Mouse (Mus musculus): ENCODE results near the gene BC049715. TPM values are rescaled to one million over a fixed set of nuclear protein-coding genes. Genes with fewer than 3 reads are reported as not detected.

Gene BC049715
- polyA plus RNA-seq, 1 experiment from 2014 or later, result 2.5 TPM

- H3K4me3 ChIP-seq, result no peak overlapping the region
- no peaks in the 10 kb centered on the region for H3K27me3 ChIP-seq
- peaks cover 18% of the 10 kb centered on the region for H3K4me1 ChIP-seq
- no peak overlapping the region for H3K9ac ChIP-seq
- WGBS, result 90% methylated on average over 10 of the region's 10 CpGs
- H3K27ac ChIP-seq, result no peak overlapping the region
- peaks cover 43% of the 10 kb centered on the region for H3K36me3 ChIP-seq
- ATAC-seq (ENCODE audit: low FRiP score), result no peak
- H3K4me2 ChIP-seq (replicated peaks), result no peak overlapping the region
- no peaks in the 10 kb centered on the region for H3K9me3 ChIP-seq (replicated peaks)
These were observed 16.2 kb upstream of the BC049715 start for GRCm38 (mm10) chr6:136811196-136811595.

- H3K4me1 ChIP-seq, result peaks cover 14% of the 10 kb centered on the region
- ATAC-seq (ENCODE audit: low FRiP score), result no peak
- H3K36me3 ChIP-seq, result peaks cover 62% of the 10 kb centered on the region
- H3K4me2 ChIP-seq (replicated peaks), result no peak overlapping the region
- H3K9ac ChIP-seq, result no peak overlapping the region
- no peak overlapping the region for H3K27ac ChIP-seq
- no peak overlapping the region for H3K4me3 ChIP-seq
- no peaks in the 10 kb centered on the region for H3K9me3 ChIP-seq (replicated peaks)
- WGBS, result 48% methylated on average over 4 of the region's 4 CpGs
- no peaks in the 10 kb centered on the region for H3K27me3 ChIP-seq
These were observed 14.3 kb upstream of the BC049715 start for GRCm38 (mm10) chr6:136813117-136813516.

GRCm38 (mm10) chr6:136815381-136815780, 12.0 kb upstream of the BC049715 start:
- Histone ChIP-seq H3K27me3 (no peaks in the 10 kb centered on the region), H3K9me3 (replicated peaks) (no peaks in the 10 kb centered on the region), H3K27ac (no peak overlapping the region), H3K36me3 (peaks cover 83% of the 10 kb centered on the region), H3K4me3 (no peak overlapping the region), H3K9ac (no peak overlapping the region), H3K4me1 (no peaks in the 10 kb centered on the region), H3K4me2 (replicated peaks) (no peak overlapping the region)
- no peak for ATAC-seq (ENCODE audit: low FRiP score)
- WGBS, result 97% methylated on average over 7 of the region's 7 CpGs

- Histone ChIP-seq H3K36me3 (peaks cover 91% of the 10 kb centered on the region), H3K9ac (no peak overlapping the region), H3K9me3 (replicated peaks) (no peaks in the 10 kb centered on the region), H3K4me2 (replicated peaks) (no peak overlapping the region), H3K27me3 (no peaks in the 10 kb centered on the region), H3K4me1 (no peaks in the 10 kb centered on the region), H3K4me3 (no peak overlapping the region), H3K27ac (no peak overlapping the region)
- WGBS, result 97% methylated on average over 21 of the region's 21 CpGs
- no peak for ATAC-seq (ENCODE audit: low FRiP score)
These were observed 10.6 kb upstream of the BC049715 start for GRCm38 (mm10) chr6:136816826-136817225.

DNA sequence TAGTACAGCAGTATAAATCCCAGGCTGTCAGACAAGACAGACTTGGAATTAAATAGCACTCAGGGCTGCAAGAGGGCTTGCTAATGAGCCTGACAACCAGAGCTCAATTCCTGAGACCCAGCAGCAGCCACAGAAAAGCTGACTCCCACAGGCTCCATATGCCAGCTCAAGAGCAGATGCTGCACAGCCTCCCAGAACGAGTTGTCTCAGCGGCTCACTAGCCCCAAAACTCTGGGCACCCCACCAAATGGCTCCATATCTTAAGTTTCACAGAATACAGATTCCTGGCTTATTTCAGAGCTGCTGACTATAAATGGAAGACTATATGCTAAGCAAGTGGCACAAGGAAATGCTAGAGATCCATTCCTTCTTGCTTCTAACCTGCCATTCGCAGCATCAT, 9.9 kb upstream of the BC049715 start:
- ATAC-seq (ENCODE audit: low FRiP score), result no peak

GRCm38 (mm10) chr6:136820381-136820780, 7.0 kb upstream of the BC049715 start:
- no peak overlapping the region for H3K4me3 ChIP-seq
- peaks cover 90% of the 10 kb centered on the region for H3K36me3 ChIP-seq
- no peaks in the 10 kb centered on the region for H3K27me3 ChIP-seq
- H3K9ac ChIP-seq, result no peak overlapping the region
- H3K9me3 ChIP-seq (replicated peaks), result no peaks in the 10 kb centered on the region
- no peak overlapping the region for H3K4me2 ChIP-seq (replicated peaks)
- no peaks in the 10 kb centered on the region for H3K4me1 ChIP-seq
- 95% methylated on average over 21 of the region's 21 CpGs for WGBS
- H3K27ac ChIP-seq, result no peak overlapping the region
- ATAC-seq (ENCODE audit: low FRiP score), result no peak

More for the DNA sequence above, 9.9 kb upstream of the BC049715 start:
- Histone ChIP-seq H3K9ac (no peak overlapping the region), H3K36me3 (peaks cover 92% of the 10 kb centered on the region), H3K4me1 (no peaks in the 10 kb centered on the region), H3K4me3 (no peak overlapping the region), H3K27ac (no peak overlapping the region), H3K4me2 (replicated peaks) (no peak overlapping the region), H3K9me3 (replicated peaks) (no peaks in the 10 kb centered on the region), H3K27me3 (no peaks in the 10 kb centered on the region)
- 96% methylated on average over 3 of the region's 3 CpGs for WGBS

- Histone ChIP-seq H3K4me2 (replicated peaks) (no peak overlapping the region), H3K36me3 (peaks cover 84% of the 10 kb centered on the region), H3K4me1 (no peaks in the 10 kb centered on the region), H3K9ac (no peak overlapping the region), H3K27me3 (no peaks in the 10 kb centered on the region), H3K4me3 (no peak overlapping the region), H3K27ac (no peak overlapping the region), H3K9me3 (replicated peaks) (no peaks in the 10 kb centered on the region)
- 94% methylated on average over 18 of the region's 18 CpGs for WGBS
- ATAC-seq (ENCODE audit: low FRiP score), result no peak
These were observed 6.3 kb upstream of the BC049715 start for GRCm38 (mm10) chr6:136821086-136821485.

GRCm38 (mm10) chr6:136824987-136825386, 2.4 kb upstream of the BC049715 start:
- Histone ChIP-seq H3K4me2 (replicated peaks) (no peak overlapping the region), H3K36me3 (peaks cover 48% of the 10 kb centered on the region), H3K27ac (no peak overlapping the region), H3K4me1 (peaks cover 9% of the 10 kb centered on the region), H3K4me3 (no peak overlapping the region), H3K9ac (no peak overlapping the region), H3K27me3 (no peaks in the 10 kb centered on the region), H3K9me3 (replicated peaks) (no peaks in the 10 kb centered on the region)
- no peak for ATAC-seq (ENCODE audit: low FRiP score)
- WGBS, result 97% methylated on average over 8 of the region's 8 CpGs

DNA sequence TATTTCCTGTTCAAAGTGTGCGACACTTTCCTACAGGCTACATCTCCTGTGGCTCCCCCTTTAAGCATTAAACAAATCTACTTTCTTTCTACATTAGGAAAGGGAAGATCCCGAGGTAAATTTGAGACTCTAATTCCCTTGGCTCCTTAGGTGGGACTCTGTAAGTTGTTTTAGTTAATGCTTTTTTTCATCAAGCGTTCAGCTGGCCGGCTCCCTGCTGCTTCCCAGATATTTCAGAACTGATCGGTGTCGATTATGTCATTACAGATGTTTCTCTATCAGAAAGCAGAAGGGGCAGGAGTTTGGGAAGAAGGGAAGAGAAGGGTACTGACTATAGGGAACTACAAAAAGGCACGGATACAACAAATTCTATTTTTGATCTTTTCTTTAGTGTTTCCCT, 310 bp upstream of the BC049715 start:
- Histone ChIP-seq H3K27me3 (peaks cover 4% of the 10 kb centered on the region), H3K27ac (no peak overlapping the region), H3K9ac (peak overlapping the region; percentile 97), H3K4me1 (peaks cover 9% of the 10 kb centered on the region), H3K4me2 (replicated peaks) (peak overlapping the region; percentile 71), H3K36me3 (peaks cover 27% of the 10 kb centered on the region), H3K4me3 (peak overlapping the region; percentile 100), H3K9me3 (replicated peaks) (no peaks in the 10 kb centered on the region)
- 19% methylated on average over 7 of the region's 7 CpGs for WGBS
- no peak for ATAC-seq (ENCODE audit: low FRiP score)

DNA sequence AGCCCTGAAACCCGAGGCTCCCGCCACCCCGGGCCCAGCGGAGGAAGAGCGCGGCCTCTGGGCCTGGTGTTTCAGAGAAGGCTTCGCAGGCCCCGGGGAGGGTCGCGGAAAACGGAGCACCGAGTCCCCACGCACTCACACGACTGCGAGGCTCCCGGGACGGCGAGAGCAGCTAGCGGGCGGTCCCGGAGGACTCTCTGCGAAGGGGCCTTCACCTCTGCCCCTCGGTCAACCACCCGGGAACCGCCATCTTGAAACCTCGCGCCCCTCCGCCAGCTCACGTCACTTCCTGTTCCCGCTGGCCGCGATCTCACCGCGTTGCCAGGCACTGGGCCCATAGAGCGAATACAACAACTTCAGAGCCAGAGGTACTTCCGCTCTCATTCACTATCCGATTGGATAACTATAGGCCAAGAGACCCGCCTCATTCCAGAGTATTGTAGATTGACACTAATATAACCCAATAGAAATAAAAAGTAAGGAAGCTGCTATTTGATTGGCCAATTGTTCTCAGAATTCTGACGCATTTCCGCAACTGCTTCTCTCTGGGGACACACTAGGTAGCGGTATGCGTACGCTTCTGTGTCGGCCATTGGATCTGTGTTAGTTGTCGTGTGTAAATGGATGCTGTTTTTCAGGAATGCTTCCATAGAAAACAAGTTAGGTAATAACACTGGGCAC, 595 bp downstream of the BC049715 start, which contains the start of gene Wbp11:
Gene Wbp11 (minus strand): TSS at position 353 of the 681 bp plus-strand sequence.
- Histone ChIP-seq H3K27ac (peak within 1 kb of the TSS; percentile 86), H3K9ac (peak within 1 kb of the TSS; percentile 97), H3K4me1 (peaks cover 9% of the 10 kb centered on the region), H3K4me2 (replicated peaks) (peak within 1 kb of the TSS; percentile 71), H3K27me3 (peaks cover 4% of the 10 kb centered on the region), H3K9me3 (replicated peaks) (no peaks in the 10 kb centered on the region), H3K36me3 (peaks cover 18% of the 10 kb centered on the region), H3K4me3 (peak within 1 kb of the TSS; percentile 100)
- WGBS, result under 1% methylated on average over 44 of the region's 45 CpGs
- peak; percentile 100 for ATAC-seq (ENCODE audit: low FRiP score)

GRCm38 (mm10) chr6:136828681-136829080, 1.3 kb downstream of the BC049715 start:
- Histone ChIP-seq H3K4me2 (replicated peaks) (peak overlapping the region; percentile 53), H3K4me3 (peak overlapping the region; percentile 100), H3K4me1 (peaks cover 9% of the 10 kb centered on the region), H3K9me3 (replicated peaks) (no peaks in the 10 kb centered on the region), H3K27me3 (peaks cover 4% of the 10 kb centered on the region), H3K27ac (peak overlapping the region; percentile 86), H3K36me3 (peaks cover 15% of the 10 kb centered on the region), H3K9ac (peak overlapping the region; percentile 60)
- 32% methylated on average over 4 of the region's 4 CpGs for WGBS
- ATAC-seq (ENCODE audit: low FRiP score), result peak; percentile 8; the same call in 1 of the 2 replicates

GRCm38 (mm10) chr6:136831712-136832111, 4.3 kb downstream of the BC049715 start:
- Histone ChIP-seq H3K27ac (no peak overlapping the region), H3K4me1 (peaks cover 9% of the 10 kb centered on the region), H3K4me3 (no peak overlapping the region), H3K27me3 (peaks cover 4% of the 10 kb centered on the region), H3K9me3 (replicated peaks) (no peaks in the 10 kb centered on the region), H3K4me2 (replicated peaks) (no peak overlapping the region), H3K36me3 (no peaks in the 10 kb centered on the region), H3K9ac (no peak overlapping the region)
- ATAC-seq (ENCODE audit: low FRiP score), result no peak
- WGBS, result 72% methylated on average over 5 of the region's 5 CpGs

GRCm38 (mm10) chr6:136835352-136835751, 7.9 kb downstream of the BC049715 start, which contains the start of gene Smco3:
Smco3 (minus strand) TSS chr6:136835452.
- H3K36me3 ChIP-seq, result no peaks in the 10 kb centered on the region
- no peak within 1 kb of the TSS for H3K27ac ChIP-seq
- no peaks in the 10 kb centered on the region for H3K9me3 ChIP-seq (replicated peaks)
- ATAC-seq (ENCODE audit: low FRiP score), result no peak
- no peak within 1 kb of the TSS for H3K4me3 ChIP-seq
- no peak within 1 kb of the TSS for H3K9ac ChIP-seq
- no peak within 1 kb of the TSS for H3K4me2 ChIP-seq (replicated peaks)
- H3K4me1 ChIP-seq, result no peaks in the 10 kb centered on the region
- peaks cover 4% of the 10 kb centered on the region for H3K27me3 ChIP-seq
- WGBS, result 63% methylated on average over 4 of the region's 4 CpGs

Measured in hindbrain, embryonic 12.5 days (tissue).